Comparison of ENCODE assay signal across 8 mouse cellular contexts in genomic region chr14:73509765-73510423, GRCm38 (mm10). TPM values are rescaled to one million over a fixed set of nuclear protein-coding genes. Genes with fewer than 3 reads are reported as not detected.
DNase-seq lines count a peak whose midpoint lies in the region; ATAC-seq and TF ChIP-seq lines count a peak whose summit lies in the region.

Gene Med4 (plus strand): TSS chr14:73510025.

- peaks cover 34% of the 10 kb centered on the region for H3K36me3 ChIP-seq in megakaryocyte, embryonic 14.5 days (replicated peaks; ENCODE audit: low read length)

- H3K4me1 ChIP-seq in cortical plate, adult 2 months (ENCODE audit: control insufficient read depth, insufficient read depth, low read length) = peaks cover 4% of the 10 kb centered on the region; the same call in 1 of the 2 replicates
- peaks cover 71% of the 10 kb centered on the region for H3K4me1 ChIP-seq in megakaryocyte, embryonic 14.5 days

- peak; percentile 100 for TF ChIP-seq CTCF in cortical plate, adult 2 months (IDR thresholded peaks at IDR 0.05; ENCODE audit: extremely low read depth, insufficient read depth, low read length)

- H3K4me3 ChIP-seq in cortical plate, adult 2 months (ENCODE audit: insufficient read depth, low read length) = peak within 1 kb of the TSS; percentile 58
- H3K4me3 ChIP-seq in megakaryocyte, embryonic 14.5 days (replicated peaks) = peak within 1 kb of the TSS; percentile 95

- peak; percentile 64; the same call in 1 of the 2 replicates for TF ChIP-seq POLR2A in cortical plate, adult 2 months (IDR thresholded peaks at IDR 0.05; ENCODE audit: extremely low read depth, insufficient read depth, low read length)

- DNase-seq in gastrocnemius, adult 8-10 months (ENCODE audit: low spot score in 2 of 2) = peak; percentile 87 to 90
- DNase-seq in hindlimb bud, embryonic 11.5 days (ENCODE audit: extremely low spot score, low read depth, low spot score) = peak; percentile 92
- peak; percentile 89 to 98 for DNase-seq in left cerebral cortex, adult 8-10 months (ENCODE audit: low spot score in 2 of 2)
- peak; percentile 96 for DNase-seq in right cerebral cortex, postnatal 10 days (ENCODE audit: low spot score in 2 of 2)
- DNase-seq in urinary bladder, postnatal 25 days (ENCODE audit: low spot score) = peak; percentile 93

- H3K27ac ChIP-seq in cortical plate, adult 2 months (ENCODE audit: insufficient read depth, low read length) = no peak within 1 kb of the TSS

- H3K27me3 ChIP-seq in megakaryocyte, embryonic 14.5 days (replicated peaks) = no peaks in the 10 kb centered on the region

- no peaks in the 10 kb centered on the region for H3K9me3 ChIP-seq in megakaryocyte, embryonic 14.5 days

- peak; percentile 69 for ATAC-seq in activated CD4-positive, CD25-positive, alpha-beta regulatory T cell, adult 4 months

RNA-seq across cellular contexts. Expression of gene Med4, which starts in this region (rescaled TPM):
- 10 to 100 TPM; 56.3 to 65.1 TPM for polyA plus RNA-seq in activated CD4-positive, CD25-positive, alpha-beta regulatory T cell, adult 4 months (2017; shearing (Covaris generic))
- 33.1 and 34.6 TPM in 2 replicates for polyA plus RNA-seq in cortical plate, adult 2 months (2012; rRNA removed)
- total RNA-seq in gastrocnemius, adult 8-10 months (2022) = 10 to 100 TPM; 10.1 to 14.5 (median 12.7) TPM
- 10 to 100 TPM; 28.2 to 32.6 (median 29.4) TPM for total RNA-seq in left cerebral cortex, adult 8-10 months (2022)
- polyA plus RNA-seq in megakaryocyte, embryonic 14.5 days (2012; ENCODE audit: insufficient read depth, low replicate concordance) = 16.3 TPM in 1 of 2 replicates, not detected in the other
